Mouse (Mus musculus) megakaryocyte, embryonic 14.5 days (primary cell): Measurements from ENCODE around the gene Faah.

Experiments used
- FLI1 ChIP-seq: IDR thresholded peaks from 2 replicates; pipeline ENCODE4 v1.6.1; 2012; ENCODE audit warnings: low read length, inconsistent platforms, mixed read lengths
- GATA1 ChIP-seq: IDR thresholded peaks from 3 replicates; pipeline ENCODE4 v1.6.1; 2012; ENCODE audit warnings: mixed read lengths, low read length, inconsistent platforms, borderline replicate concordance

- TF ChIP-seq GATA1 (no peak), FLI1 (no peak)
Observed at GRCm38 (mm10) chr4:116057559-116057958, 39.8 kb upstream of the Faah start.
